Mouse (Mus musculus): ENCODE data around the gene Il34.

- TF ChIP-seq GATA1 (IDR thresholded peaks at IDR 0.05; ENCODE audit: low read length) (no peak), TAL1 (IDR thresholded peaks at IDR 0.05; ENCODE audit: low read length) (no peak)
Observed at GRCm38 (mm10) chr8:110740629-110741175, 65.0 kb downstream of the Il34 start.

Data from erythroblast, embryonic 14.5 days (primary cell).